ENCODE assay signal across 8 mouse cellular contexts in the genomic region with DNA sequence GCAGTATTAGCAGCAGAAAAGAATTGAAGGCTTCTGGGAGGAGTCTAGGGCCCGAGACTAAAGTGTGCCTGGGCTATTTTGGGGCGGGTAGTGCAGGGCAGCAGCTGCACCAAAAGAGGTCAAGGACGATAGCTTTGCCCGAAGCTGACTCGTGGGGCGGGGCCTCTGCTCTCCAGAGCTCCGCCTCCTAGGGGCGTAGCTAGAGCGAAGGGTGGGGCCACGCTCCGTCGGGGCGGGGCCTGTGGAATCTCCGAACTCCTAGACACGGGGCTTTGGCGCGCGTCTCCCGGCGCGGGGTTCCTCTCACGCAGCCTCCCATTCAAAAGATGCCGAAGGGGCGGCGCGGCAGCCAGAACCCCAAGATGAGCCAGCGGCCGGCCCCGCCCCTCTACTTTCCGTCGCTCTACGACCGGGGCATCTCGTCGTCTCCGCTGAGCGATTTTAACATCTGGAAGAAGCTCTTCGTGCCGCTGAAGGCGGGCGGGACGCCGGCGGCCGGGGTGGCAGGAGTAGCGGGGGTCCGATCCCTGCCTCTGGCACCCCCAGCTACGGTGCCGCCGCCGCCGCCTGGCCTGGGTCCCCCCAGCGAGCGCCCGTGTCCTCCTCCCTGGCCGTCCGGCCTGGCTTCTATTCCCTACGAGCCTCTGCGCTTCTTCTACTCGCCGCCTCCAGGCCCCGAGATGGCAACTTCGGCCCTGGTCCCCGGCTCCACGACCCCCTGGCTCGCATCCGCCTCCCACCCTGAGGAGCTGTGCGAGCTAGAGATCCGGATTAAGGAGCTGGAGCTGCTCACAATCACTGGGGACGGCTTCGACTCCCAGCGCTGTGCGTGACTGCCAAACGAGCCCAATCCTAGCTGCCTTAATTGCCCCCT. TPM values are rescaled to one million over a fixed set of nuclear protein-coding genes. Genes with fewer than 3 reads are reported as not detected.
DNase-seq lines count a peak whose midpoint lies in the region; ATAC-seq and TF ChIP-seq lines count a peak whose summit lies in the region.

A gene (plus strand): TSS at position 265 of the 874 bp plus-strand sequence.

- under 1% methylated on average over 74 of the region's 74 CpGs for WGBS in cerebellum, adult 2 months
- WGBS in forebrain, postnatal 0 days, result 3% methylated on average over 74 of the region's 74 CpGs
- WGBS in lung, adult 2 months, result under 1% methylated on average over 74 of the region's 74 CpGs
- under 1% methylated on average over 68 of the region's 74 CpGs for WGBS in neural tube, embryonic 15.5 days

- ATAC-seq in forebrain, postnatal 0 days, result peak; percentile 96
- peak; percentile 96 for ATAC-seq in neural tube, embryonic 15.5 days (ENCODE audit: low FRiP score)

- peak within 1 kb of the TSS; percentile 74 for H3K4me3 ChIP-seq in cerebellum, adult 2 months (replicated peaks; ENCODE audit: insufficient read depth, low read depth, low read length)
- peak within 1 kb of the TSS; percentile 73 for H3K4me3 ChIP-seq in forebrain, postnatal 0 days (ENCODE audit: low read depth, low read length)
- H3K4me3 ChIP-seq in layer of hippocampus, adult 2 months, result peak within 1 kb of the TSS; percentile 82
- H3K4me3 ChIP-seq in lung, adult 2 months (replicated peaks; ENCODE audit: extremely low read depth, low read depth, low read length), result peak within 1 kb of the TSS; percentile 68
- peak within 1 kb of the TSS; percentile 76 for H3K4me3 ChIP-seq in neural tube, embryonic 15.5 days (replicated peaks)

- DNase-seq in MEL-GATA-1-ER (ENCODE audit: extremely low read depth, low read depth), result peak; percentile 70
- peak; percentile 87 to 89 for DNase-seq in cerebellum, adult 2 months
- DNase-seq in forebrain, postnatal 0 days, result peak; percentile 90
- DNase-seq in heart, postnatal 4 days, result peak; percentile 96
- DNase-seq in layer of hippocampus, adult 2 months (ENCODE audit: low spot score in 2 of 2), result peak; percentile 85 to 88
- DNase-seq in lung, adult 2 months, result peak; percentile 93
- peak; percentile 98 for DNase-seq in testis, postnatal 10 days (ENCODE audit: low spot score)

- H3K4me2 ChIP-seq in forebrain, postnatal 0 days (ENCODE audit: low read depth), result peak within 1 kb of the TSS; percentile 97
- peak within 1 kb of the TSS; percentile 90 for H3K4me2 ChIP-seq in neural tube, embryonic 15.5 days

- no peaks in the 10 kb centered on the region for H3K36me3 ChIP-seq in forebrain, postnatal 0 days (ENCODE audit: insufficient read depth)
- no peaks in the 10 kb centered on the region for H3K36me3 ChIP-seq in neural tube, embryonic 15.5 days

- TF ChIP-seq POLR2A in cerebellum, adult 2 months (IDR thresholded peaks at IDR 0.05; ENCODE audit: borderline replicate concordance, insufficient read depth, low read length), result no peak; the same call in 1 of the 2 replicates
- peak; percentile 18; the same call in 1 of the 2 replicates for TF ChIP-seq POLR2A in lung, adult 2 months (IDR thresholded peaks at IDR 0.05; ENCODE audit: borderline replicate concordance, extremely low read depth, low read depth, low read length)

- H3K27me3 ChIP-seq in cerebellum, adult 2 months (ENCODE audit: control insufficient read depth, insufficient read depth, low read length), result no peaks in the 10 kb centered on the region
- peaks cover 6% of the 10 kb centered on the region; the same call in 1 of the 2 replicates for H3K27me3 ChIP-seq in forebrain, postnatal 0 days (ENCODE audit: insufficient read depth, low read length)
- peaks cover 6% of the 10 kb centered on the region; the same call in 1 of the 2 replicates for H3K27me3 ChIP-seq in neural tube, embryonic 15.5 days (replicated peaks)

- H3K27ac ChIP-seq in cerebellum, adult 2 months (ENCODE audit: insufficient read depth, low read length), result peak within 1 kb of the TSS; percentile 34; the same call in 1 of the 2 replicates
- H3K27ac ChIP-seq in forebrain, postnatal 0 days (ENCODE audit: low read depth, low read length), result peak within 1 kb of the TSS; percentile 57
- H3K27ac ChIP-seq in layer of hippocampus, adult 2 months, result peak within 1 kb of the TSS; percentile 70
- H3K27ac ChIP-seq in neural tube, embryonic 15.5 days (replicated peaks), result peak within 1 kb of the TSS; percentile 60

- peak within 1 kb of the TSS; percentile 71 for H3K9ac ChIP-seq in forebrain, postnatal 0 days
- H3K9ac ChIP-seq in neural tube, embryonic 15.5 days (replicated peaks), result peak within 1 kb of the TSS; percentile 60

- TF ChIP-seq CTCF in cerebellum, adult 2 months (IDR thresholded peaks at IDR 0.05; ENCODE audit: borderline replicate concordance, insufficient read depth, low read depth, low read length), result no peak
- peak; percentile 30; the same call in 1 of the 2 replicates for TF ChIP-seq CTCF in forebrain, postnatal 0 days (IDR thresholded peaks at IDR 0.05; ENCODE audit: low read depth)
- TF ChIP-seq CTCF in layer of hippocampus, adult 2 months (conservative IDR thresholded peaks at IDR 0.05), result no peak
- no peak for TF ChIP-seq CTCF in lung, adult 2 months (IDR thresholded peaks at IDR 0.05; ENCODE audit: insufficient read depth, low read length)

- H3K9me3 ChIP-seq in forebrain, postnatal 0 days (ENCODE audit: low read length), result no peaks in the 10 kb centered on the region
- no peaks in the 10 kb centered on the region for H3K9me3 ChIP-seq in neural tube, embryonic 15.5 days (replicated peaks)

- H3K4me1 ChIP-seq in cerebellum, adult 2 months (ENCODE audit: control insufficient read depth, insufficient read depth, low read length), result no peaks in the 10 kb centered on the region; the same call in 1 of the 2 replicates
- H3K4me1 ChIP-seq in forebrain, postnatal 0 days (ENCODE audit: insufficient read depth), result no peaks in the 10 kb centered on the region
- peaks cover 4% of the 10 kb centered on the region; the same call in 1 of the 2 replicates for H3K4me1 ChIP-seq in lung, adult 2 months (ENCODE audit: control insufficient read depth, insufficient read depth, low read length)
- H3K4me1 ChIP-seq in neural tube, embryonic 15.5 days, result peaks cover 11% of the 10 kb centered on the region

RNA-seq across cellular contexts. Expression of the gene that starts here (rescaled TPM):
- polyA plus RNA-seq in cerebellum, adult 2 months (2012; rRNA removed), result 0.18 TPM in 1 of 2 replicates, not detected in the other
- total RNA-seq in forebrain, postnatal 0 days (2014; rRNA removed), result 1.9 TPM in 1 of 2 replicates, not detected in the other
- 0.18 TPM in 1 of 2 replicates, not detected in the other for polyA plus RNA-seq in forebrain, postnatal 0 days (2015; fragmentation: Nextera tagmentation; extraction: Ambion mirVana)
- total RNA-seq in heart, postnatal 4 days (2021), result under 1 TPM; 0.68 to 0.69 TPM
- not detected for total RNA-seq in layer of hippocampus, adult 2 months (2021)
- 0.26 TPM in 1 of 2 replicates, not detected in the other for polyA plus RNA-seq in lung, adult 2 months (2012; rRNA removed)
- polyA plus RNA-seq in neural tube, embryonic 15.5 days (2015; fragmentation: Nextera tagmentation; extraction: Ambion mirVana), result not detected in 2 replicates

Comparison
In these comparisons a context has a peak if more than half of its experiments do, and no peak if none do; other contexts are left out.
1. Peak in every context shown above with its lines: DNase-seq, ATAC-seq, H3K4me3 ChIP-seq and H3K27ac ChIP-seq.
2. Peak in DNase-seq, H3K4me3 ChIP-seq and H3K27ac ChIP-seq in cerebellum, adult 2 months; RNA of the gene not detected or under 1 TPM.
3. Peak in DNase-seq in heart, postnatal 4 days; RNA of the gene not detected or under 1 TPM.
4. Peak in DNase-seq, H3K4me3 ChIP-seq and H3K27ac ChIP-seq in layer of hippocampus, adult 2 months; RNA of the gene not detected or under 1 TPM.
5. Peak in DNase-seq and H3K4me3 ChIP-seq in lung, adult 2 months; RNA of the gene not detected or under 1 TPM.
6. Peak in ATAC-seq, H3K4me3 ChIP-seq, H3K27ac ChIP-seq, H3K9ac ChIP-seq and H3K4me2 ChIP-seq in neural tube, embryonic 15.5 days; RNA of the gene not detected or under 1 TPM.